Mouse (Mus musculus) adrenal gland, postnatal 14 days (tissue): ENCODE results near the gene Mansc1. TPM values are rescaled to one million over a fixed set of nuclear protein-coding genes. Genes with fewer than 3 reads are reported as not detected.

ENCODE experiments used
- DNase-seq: peaks from one replicate; pipeline ENCODE4 v3.0.0; 2021; ENCODE audit warnings: mixed read lengths
- total RNA-seq: library from RNA; stranded (reverse); gene quantifications from 2 replicates; pipeline ENCODE4 v1.2.3, GENCODE M21; 2021

The Mansc1 gene
- total RNA-seq, 1 experiment from 2014 or later = 4.7 TPM

DNA sequence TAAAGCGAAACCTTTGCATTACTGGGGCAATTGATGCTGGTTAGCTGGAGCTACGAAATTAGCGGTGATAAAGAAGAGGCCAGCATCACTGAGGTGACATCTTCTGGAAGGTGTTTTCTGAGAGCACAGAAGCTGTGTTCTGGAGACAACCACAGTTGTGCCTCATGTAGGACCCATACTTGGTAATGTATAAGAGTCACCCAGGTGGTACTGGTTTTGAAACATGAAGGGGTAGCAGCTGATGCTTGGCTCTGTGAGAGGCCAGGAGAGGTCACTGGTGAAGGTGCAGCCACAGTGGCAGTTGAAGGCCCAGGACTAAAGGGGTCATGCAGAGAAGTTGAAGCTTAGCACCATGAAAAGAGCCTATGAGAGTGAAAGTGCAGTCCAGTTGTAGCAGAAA, 6.9 kb upstream of the Mansc1 start, which contains the start of gene Borcs5:
Borcs5 (plus strand) TSS at position 301 of the 400 bp plus-strand sequence.
- no peak for DNase-seq

DNA sequence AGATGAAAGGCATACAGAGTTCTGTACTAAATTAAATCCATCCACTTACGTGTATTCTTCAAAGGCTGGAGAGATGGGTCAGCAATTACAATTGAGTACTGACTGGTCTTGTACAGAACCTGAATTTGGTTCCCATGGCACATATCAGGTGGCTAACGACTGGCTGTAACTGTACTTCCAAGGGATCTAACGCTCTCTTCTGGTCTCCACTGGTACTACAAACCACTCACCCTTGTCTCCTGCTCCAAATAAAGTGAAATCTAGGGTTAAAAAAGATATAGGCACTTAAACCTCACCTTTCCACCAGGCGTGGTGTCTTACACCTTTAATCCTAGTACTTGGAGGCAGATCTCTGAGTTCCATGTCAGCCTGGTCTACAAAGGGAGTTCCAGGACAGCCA, 4.2 kb upstream of the Mansc1 start:
- DNase-seq = no peak

DNA sequence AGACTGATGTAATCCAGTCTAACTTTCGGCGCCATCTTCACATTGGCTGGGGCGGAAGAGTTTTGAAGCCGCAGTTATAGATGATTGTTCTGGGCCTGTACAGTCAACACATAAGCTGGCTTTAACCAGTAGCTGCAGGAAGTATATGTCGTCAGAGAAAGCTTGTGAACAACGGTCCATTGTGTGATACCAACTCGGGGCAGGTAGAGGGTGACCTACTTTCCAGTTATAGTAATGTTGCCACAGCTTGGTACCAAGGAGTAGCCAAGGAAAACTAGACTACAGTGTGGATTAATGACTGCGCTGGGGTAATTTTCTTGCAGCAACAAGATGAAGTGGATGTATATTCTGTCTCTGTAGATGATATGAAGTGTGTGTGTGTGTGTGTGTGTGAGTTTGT, 1.3 kb upstream of the Mansc1 start:
- no peak for DNase-seq

DNA sequence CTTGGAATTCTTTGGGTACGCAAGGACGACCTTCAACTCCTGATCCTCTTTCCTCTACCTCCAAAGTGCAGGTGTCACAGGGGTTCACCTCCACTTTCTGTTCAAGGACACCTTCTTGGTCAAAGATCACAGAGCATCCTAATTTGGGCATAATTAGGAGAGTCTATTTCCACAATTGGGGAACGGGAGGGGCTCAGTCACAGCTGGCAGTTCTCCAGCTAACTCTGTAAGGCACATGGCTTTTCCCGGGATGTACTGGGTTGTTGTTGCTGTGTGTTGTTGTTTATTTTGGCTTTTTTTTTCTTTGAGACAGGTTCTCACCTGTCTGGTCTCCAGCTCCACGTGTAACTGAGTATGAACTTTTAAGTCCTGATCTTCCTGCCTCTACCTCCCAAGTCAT, 468 bp upstream of the Mansc1 start:
- DNase-seq = no peak

DNA sequence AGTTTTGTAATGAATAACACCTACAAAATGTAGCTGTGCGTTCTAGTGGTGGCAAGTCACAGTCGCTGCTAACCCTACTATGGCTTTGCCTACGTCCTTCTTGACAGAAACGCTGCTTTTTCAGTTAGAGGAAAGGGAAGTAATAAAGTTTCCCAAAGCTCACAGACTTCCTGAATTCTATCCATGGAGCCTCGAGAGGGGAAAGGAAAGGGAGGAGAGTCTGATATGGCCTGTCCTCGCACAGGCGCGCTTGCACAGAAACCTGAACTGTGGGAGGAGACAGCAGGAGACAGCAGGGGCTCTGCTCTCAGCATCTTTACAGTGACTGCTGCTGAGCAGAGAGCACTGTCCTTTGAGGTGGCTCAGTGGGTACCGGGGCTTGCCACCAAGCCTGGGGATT, 1.8 kb downstream of the Mansc1 start:
- peak; percentile 16 for DNase-seq

DNA sequence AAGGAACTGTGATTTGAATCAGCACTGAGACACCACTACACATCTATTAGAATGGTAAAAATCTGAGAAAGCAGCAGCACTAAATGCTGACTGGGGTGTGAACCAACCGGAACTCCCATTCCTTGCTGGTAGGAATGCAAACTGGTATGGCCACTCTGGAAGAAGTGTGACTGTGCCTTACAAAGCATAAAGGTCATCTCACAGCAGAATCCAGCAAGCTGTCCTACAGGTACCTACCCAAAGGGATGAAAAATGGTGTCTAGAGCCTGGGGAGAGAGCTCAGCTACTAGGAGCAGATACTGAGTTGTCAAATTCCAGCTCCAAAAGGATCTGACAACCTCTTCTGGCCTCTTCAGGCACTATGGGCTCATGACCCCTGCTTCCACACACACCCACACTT, 5.7 kb downstream of the Mansc1 start:
- no peak for DNase-seq

DNA sequence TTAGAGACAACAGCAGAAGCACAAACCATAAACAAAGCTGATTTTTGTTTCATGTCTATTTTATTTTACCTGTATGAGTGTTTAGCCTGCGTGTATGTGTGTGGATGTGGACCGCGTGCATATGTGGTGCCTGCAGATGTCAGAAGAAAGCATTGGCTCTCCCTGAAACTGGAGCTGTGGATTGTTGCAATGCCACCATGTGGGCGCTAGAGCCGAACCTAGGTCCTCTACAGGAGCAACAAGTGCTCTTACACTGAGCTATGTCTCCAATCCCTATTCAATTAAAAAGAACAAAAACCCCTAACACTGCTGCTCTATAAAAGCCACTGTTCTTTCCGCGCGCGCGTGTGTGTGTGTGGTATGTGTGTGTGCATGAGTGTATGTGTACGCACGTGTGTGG, 6.9 kb downstream of the Mansc1 start:
- no peak for DNase-seq

DNA sequence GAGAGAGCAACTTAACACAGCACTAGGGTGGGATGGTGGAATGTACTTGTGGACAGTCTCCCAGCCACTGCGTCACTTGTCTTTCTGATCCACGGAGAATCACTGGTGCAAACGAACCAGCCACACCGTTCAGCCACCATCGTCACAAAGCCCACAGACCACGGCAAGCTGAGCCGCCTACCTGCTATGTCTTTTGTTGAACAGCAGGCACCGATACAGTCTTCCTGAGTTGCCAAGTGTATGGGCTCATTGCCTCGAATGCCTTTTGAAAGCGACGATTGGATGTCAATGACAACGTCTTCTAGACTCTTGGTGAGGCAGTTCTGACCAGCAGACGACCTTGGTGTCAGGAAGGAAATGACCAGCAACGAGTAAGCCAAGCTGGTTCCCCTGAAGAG, 10.7 kb downstream of the Mansc1 start:
- peak; percentile 11 for DNase-seq

DNA sequence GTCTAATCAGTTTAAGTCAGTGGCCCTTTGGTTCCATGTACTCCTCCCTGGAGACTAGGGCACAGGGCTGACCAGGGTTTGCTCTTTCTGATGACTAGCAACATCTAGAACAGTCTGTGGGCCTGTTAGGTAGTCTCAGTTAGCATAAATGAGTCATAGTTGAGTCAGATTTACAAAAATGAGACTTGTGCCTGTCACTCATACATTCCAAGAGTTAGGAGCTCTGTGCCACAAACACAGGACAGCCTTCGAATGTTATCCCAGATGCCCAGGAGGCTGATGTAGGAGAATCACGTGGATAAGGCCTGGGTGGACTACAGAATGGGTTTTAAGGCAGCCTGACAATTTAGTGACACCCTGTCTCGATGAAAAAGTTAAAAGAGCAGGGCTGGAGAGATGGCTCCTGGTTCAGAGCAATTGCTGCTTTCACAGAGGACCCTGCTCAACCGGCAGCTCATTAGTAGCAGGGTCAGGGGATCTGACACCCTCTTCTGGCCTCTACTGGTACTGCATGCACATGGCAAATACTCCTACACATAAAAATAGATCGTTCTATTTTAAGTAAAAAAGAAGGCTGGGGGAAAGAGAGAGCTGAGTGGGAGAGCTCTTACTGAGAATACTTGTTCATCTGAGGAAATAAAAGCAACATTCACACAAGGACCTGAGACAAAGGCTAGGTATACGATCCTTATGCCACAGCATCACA, 11.3 kb downstream of the Mansc1 start:
- DNase-seq = peak; percentile 32

DNA sequence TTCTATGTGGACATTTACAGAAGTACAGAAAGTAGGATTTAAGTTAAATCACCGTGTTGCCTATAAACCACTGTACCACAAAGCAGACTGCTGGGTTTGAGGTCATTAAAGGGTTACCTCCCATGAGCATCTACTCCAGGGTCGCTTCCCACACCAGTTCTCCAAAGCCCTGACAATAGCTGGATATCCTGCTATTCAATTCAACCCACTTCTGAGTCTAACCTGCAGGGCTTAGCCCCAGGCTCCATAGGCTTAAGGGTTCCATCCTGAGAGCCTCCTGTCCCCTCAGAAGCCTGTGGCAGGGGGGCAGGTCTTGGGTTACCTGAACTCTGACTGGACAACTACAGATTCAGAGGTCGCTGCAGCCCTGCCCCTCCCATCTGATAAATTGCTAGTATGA, 12.2 kb downstream of the Mansc1 start:
- DNase-seq = no peak

DNA sequence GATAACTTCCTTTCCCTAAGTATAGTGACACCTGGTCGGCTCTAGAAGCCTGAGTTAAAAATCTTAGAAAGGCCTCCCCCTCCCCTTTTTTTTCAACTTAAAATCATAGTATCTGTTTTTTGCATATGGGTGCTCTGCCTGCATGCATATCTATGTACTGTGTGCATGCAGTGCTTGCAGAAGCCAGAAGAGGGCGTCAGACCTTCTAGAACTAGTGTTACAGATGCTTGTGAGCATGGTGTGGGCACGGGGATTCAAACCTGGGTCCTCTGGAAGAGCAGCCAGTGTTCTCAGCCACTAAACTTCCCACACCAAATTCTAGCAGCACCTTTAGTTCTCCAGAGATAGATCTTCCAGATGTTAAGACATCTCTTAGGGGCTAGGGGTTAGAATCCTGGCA, 14.7 kb downstream of the Mansc1 start:
- no peak for DNase-seq

DNA sequence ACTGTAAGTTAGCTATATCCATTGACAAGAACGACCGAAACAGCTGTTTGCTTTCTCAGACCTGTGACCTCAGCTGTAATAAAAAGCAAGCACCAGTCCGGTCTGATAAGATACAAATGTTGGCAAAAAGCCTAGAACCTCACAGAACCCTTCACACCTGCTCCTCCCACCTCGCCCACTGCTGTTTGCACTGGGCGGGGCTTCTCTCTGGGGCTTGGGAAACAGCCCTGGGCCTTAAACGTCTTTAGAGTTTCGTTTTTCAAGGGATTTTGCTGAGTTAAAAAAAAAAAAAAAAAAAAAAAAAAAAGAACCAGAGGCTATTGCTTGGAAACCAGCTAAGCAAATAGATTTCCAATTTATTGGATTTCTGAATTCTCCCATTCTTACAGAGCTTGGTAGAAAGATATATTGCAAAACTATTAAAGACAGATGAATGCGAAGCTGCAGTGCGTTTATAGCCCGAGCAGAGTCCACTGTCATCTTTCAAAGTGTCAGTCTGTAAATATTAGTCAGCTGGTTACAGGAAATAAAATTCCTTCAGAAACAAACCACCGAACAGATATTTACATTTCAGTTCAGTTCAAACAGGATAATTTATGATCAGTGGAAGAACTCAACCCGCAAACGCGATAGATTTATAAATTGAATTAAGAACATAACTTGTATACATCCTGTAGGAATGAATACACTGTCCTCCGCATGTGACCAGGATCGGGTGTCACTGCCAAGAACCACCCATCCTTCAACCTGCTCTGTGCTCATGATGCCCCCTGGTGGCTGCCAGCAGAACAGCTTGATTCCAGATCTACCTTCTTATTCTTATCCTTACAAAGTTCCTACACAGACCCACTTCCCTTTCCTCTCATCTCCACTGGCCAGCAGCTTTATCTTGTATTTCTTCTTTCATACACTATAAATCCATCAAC, 17.3 kb downstream of the Mansc1 start:
- peak; percentile 92 for DNase-seq

DNA sequence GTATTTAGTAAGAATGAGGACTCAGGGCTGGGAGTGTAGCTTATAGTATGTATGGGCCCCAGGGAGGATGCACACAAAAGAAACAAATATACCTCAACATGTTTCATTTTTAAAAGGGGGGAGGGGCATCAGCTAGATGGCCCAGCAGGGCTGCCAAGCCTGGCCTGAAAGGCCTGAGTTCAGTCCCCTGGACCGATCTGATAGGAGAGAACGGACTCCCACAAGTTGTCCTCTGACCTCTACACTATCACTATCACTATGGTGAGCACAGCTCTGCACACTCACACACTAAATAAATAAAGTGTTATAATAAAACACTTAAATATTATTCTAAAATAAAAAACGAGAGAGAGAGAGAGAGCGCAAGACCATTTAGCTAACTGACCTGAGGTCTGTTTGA, 18.0 kb downstream of the Mansc1 start:
- no peak for DNase-seq

DNA sequence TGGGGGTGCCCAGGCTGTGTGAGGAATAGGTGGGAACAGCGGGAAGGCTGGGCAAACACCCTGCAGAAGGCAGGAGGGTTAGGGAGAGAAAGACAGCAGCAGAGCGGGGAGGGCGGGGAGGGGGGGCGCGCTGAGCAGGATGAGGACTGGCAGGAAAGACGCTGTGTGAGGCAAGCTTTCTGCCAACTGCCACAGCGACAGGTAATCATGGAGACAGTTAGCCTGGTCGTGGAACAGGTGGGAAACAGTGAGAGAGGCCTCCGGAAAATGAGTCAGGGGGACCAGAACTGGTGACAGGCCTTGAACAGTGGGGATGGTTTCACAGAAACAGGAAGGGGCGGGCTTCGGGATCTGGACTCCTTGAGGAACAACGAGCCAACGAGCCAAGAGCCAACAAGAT, 20.4 kb downstream of the Mansc1 start:
- no peak for DNase-seq

DNA sequence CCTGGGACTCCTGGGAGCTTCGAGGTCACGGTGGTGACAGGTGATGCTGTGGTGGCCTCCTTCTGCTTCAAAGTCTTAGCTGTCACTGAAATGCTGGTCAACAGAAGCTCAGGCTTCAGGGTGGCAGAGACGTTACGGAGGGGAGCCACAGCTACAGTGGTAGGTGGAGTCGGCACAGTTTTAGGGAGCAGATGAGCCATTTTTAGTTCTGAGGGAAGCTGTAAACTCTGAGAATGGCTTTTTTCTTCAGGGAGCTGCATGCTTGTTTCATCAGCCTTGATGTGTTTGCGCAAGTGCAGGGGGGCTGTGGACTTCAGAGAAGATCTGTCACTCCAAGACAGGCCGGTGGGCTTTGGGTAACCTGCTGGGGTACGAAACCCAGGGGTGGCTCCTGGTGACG, 21.9 kb downstream of the Mansc1 start:
- DNase-seq = no peak

DNA sequence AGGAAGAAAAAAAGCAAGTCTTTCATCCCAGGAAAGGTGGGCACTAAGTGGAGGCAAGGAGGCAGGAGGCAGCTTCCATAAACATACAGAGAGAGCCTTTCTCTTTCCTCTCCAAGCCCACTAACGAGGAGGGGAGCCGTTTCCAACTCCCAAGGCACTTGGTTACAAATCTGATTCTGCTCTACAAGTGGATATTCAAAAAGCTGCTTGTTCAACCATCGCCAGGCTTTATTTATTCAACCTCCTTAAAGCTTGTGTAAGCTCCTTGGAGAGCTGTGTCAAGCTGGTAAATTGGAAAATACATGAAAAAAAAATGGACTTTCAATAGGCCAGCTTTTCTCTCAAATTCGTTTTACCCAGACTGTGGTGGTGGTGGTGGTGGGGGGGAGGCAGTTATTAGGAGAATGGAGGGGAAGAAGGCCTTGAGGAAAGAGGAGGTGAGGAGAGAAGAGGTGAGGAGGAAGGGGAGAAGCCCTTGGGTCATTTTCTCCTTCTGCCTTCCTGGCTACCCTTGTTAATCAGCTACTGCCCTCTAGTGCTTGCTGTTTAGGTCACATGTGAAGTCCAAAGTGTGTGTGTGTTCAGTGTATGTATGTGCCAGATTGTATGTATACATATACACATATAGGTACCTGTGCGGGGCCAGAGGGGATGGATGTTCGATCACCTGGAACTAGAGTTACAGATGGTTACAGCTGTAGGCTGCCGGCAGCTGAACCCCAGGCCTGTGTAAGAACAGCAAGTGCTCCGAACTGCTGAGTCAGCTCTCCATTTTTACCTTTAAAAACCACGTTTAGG, 25.1 kb downstream of the Mansc1 start:
- DNase-seq = peak; percentile 48

DNA sequence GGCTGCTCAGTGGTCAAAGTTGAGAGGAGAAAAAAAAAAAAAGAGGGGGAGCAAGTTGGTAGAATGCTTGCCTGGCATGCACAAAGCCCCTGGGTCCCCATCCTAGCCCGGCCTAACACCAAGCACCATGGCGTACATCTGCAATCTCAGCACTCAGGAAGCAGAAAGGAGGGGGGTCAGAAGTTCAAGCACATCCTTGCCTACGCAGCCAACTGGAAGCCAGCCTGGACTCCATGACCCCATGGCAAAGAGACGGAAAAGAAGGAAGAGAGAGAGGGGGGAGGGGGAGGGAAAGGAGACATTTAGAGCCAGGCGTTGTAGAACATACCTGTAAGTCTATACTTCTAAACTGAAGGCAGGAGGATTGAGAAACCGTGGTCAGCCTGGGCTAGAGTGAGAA, 25.7 kb downstream of the Mansc1 start:
- DNase-seq = peak; percentile 23

DNA sequence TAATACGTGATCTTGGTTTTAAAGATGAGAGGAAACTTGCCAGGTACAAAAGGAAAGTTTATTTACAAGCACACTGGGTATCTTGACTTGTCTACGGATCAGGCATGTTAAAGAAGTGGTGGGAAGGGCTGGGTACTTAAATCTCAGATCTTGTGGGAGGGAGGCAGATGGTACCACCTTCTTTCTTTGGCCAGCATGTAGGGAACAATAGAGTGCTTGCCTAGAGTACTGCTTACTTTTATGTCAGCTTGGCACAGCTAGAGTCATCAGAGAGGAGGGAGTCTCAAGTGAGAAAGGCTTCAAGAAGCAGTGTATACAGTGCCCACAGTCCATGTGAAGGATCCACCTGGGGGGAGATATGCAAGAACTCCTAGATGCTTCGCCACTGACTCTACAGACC, 27.1 kb downstream of the Mansc1 start:
- no peak for DNase-seq

DNA sequence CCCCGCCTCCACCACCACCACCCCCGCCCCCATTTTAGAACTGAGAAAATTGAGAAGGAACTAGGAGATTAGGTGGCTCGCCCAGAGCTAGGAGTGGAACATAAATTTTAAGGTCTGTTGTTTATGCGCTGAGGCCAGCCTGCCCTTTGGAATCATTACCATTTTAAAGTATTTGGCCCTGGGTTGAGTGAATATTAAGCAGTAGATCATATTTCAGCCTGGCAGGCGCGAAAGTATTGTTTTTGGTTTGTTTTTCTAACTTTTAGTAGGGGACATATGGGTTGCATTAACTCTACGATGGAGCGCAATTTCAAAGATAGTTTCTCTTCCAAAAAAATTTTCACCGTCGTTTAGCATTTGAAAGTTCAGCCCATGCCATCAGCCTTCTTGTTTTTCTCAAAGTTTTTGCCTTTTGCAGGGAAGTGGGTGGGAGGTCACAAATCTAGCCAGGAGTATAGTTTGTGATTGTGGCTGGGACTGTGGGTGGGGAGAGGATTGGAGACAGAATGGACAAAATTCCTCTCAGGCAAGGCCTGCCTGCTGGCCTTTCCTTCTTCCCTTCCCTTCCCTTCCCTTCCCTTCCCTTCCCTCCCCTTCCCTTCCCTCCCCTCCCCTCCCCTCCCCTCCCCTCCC, 29.8 kb downstream of the Mansc1 start:
- no peak for DNase-seq

DNA sequence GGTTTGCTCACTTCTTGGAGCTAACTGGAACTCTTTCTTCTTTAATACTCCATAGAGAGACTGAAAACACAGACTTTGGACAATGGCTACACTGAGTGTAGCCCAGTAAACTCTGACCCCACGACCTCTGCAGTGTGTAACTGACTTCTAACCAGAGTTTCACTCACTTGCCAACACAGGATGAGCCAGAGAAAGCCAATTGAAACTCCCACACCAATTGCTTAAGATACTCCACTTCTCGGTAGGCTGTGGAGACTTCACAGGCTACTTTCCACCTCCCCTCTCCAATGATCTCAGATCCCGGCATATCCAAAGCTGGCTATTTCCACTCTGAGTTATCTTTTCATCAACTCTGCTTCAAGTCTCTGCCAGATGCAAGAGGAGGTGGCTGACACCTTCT, 30.5 kb downstream of the Mansc1 start:
- DNase-seq = peak; percentile 37

DNA sequence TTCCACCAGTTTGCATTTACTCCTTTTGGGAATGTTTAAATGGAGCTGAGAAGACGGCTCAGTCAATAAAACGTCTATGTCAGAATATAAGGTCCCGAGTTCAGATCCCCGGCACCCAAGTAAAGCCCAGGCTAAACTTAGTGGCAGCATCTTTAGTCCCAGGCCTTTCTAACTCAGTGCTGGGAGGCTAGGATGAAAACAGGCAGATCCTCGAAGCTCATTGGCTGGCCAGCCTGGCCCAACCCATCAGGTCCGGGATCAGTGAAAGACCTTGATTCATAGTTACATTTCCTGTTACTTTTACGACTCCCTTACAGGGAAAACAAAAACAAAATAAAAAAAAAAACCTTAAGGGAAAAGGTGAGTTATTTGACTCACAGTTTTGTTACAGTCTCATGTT, 31.2 kb downstream of the Mansc1 start:
- peak; percentile 26 for DNase-seq

DNA sequence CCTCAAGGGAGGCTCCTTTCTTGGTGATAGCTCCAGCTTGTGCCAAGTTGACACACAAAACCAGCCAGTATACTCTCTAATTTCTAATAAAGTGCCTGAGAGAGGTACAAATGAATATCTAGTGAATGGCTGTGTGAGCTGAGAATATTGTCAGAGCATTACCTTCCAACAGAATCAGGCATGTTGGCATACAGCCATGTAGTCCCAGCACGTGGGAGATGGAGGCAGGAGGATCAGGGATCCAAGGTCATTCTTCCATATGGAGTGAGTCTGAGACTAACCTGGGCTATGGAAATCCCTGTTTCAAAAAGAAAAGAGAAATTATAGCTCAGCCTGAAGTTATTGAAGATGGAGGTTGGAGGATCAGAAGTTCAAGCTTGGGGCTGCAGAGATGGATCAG, 33.0 kb downstream of the Mansc1 start:
- no peak for DNase-seq
